Mouse (Mus musculus): ENCODE data around the gene 1700001C19Rik.

- TF ChIP-seq POLR2A (IDR thresholded peaks at IDR 0.05; ENCODE audit: extremely low read depth, insufficient read depth, low read length) (no peak), CTCF (IDR thresholded peaks at IDR 0.05; ENCODE audit: low read depth, low read length) (no peak)
These were observed 8.8 kb upstream of the 1700001C19Rik start for GRCm38 (mm10) chr17:47446025-47446424.
